Mouse (Mus musculus): ENCODE measurements around the gene Fxn.
A peak's percentile ranks its signal among the peaks of the same experiment; 100 is the strongest.
"Not testable (repeated sequence)": the region's sequence is repeated elsewhere in the genome, so short reads cannot be mapped to it uniquely, and the experiment has no call there.

The Fxn gene

DNA sequence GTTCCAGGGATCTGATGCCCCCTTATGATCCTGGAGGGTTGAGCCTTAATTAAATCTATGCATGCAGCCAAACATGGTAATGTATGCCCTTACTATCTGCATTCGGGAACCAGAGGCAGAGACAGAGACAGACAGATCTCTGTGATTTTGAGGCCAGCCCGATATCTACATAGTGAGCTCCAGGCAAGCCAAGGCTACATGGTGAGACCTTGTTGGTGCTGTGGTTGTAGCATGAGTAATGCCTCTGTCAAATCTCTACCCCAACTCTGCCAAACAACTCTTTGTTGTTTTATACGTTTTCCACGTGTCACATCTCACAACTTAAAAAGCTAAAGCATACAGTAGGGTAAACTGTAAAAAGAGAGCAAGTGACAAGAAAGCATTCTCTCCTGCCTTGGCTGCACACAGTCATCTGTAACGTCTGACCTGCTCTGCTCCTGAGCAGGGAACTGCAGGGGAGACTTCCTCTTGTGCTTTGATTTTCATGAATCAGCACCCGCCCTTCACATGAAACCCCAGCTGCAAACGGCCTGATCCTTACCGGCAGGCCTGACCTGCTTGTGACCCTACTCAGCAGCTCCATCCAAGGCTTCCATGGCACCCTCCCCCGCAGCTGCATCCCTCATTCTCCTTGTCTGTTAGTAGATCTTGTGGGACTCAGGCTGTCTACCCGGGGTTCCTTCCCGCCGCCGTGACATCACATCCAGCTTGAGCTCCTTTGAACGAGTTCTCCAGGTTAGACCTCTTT lies 38.4 kb downstream of the Fxn start:
- no peak for DNase-seq (ENCODE audit: low spot score in 2 of 2)

DNA sequence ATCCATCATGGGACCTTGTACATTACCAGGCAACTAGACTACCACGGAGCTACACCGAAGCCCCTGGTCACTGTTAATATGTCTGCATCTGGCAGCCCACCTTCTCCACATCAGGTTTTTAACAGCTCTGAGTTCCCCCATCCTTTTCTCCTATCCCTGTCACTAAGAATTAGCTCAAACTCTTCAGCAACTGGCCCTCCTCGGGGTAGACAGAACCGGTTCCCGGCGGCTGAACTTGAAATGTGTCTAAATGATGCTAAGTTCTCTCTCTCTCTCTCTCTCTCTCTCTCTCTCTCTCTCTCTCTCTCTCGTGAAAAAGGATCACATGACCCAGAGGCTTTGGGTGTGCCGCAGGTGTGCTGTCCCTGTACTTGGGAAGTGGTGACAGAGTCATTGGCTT lies 39.1 kb downstream of the Fxn start:
- no peak for DNase-seq (ENCODE audit: low spot score in 2 of 2)

GRCm38 (mm10) chr19:24238011-24238410 lies 42.4 kb downstream of the Fxn start:
- DNase-seq (ENCODE audit: low spot score in 2 of 2) = no peak

GRCm38 (mm10) chr19:24232356-24232755 lies 48.0 kb downstream of the Fxn start:
- not testable (repeated sequence) for DNase-seq (ENCODE audit: low spot score in 2 of 2)

GRCm38 (mm10) chr19:24225305-24225696 lies 55.1 kb downstream of the Fxn start:
- peak in 1 of 2 experiments; percentile 28 for DNase-seq (ENCODE audit: low spot score in 2 of 2)

DNA sequence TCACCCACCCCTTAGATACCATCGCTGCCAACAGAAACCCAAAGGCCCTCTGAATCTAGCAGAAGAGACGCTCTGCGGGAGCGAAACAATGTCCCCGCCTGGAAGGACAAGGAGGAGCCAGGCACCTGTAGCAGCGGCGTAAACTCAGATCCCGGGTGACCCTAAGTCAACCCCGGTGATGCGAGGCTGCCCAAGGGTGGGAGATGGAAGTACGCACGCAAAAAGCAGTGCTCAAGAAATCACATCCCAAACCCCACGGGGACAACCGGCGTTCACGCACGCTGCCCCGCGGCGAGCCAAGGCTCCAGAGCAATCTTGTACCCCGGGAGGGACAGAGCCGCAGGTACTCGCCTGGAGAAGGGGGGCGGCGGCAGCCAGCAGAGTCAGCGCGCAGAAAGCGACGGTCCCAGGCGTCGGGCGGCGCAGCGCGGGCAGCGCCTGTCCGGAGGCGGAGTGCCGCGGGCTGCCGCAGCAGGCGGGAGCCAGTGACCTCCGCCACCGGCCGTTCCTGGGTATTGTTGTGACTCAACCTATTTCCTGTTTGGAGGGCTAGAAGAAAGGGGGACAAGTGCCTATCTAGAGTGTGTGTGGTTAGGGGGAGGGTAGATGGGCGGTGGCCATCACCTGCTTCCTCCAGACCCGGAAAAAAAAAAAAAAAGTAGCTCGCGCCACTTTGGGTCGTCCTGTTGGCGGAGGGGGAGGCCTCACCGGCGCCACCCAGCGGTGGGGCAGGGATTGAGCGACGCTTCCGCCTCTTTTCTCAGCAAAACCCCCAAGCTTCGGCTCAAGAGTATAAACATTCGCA lies 55.7 kb downstream of the Fxn start, which contains the start of gene Tjp2:
Tjp2 (minus strand) TSS at position 531 of the 805 bp plus-strand sequence.
- peak; percentile 72 to 80 for DNase-seq (ENCODE audit: low spot score in 2 of 2)

DNA sequence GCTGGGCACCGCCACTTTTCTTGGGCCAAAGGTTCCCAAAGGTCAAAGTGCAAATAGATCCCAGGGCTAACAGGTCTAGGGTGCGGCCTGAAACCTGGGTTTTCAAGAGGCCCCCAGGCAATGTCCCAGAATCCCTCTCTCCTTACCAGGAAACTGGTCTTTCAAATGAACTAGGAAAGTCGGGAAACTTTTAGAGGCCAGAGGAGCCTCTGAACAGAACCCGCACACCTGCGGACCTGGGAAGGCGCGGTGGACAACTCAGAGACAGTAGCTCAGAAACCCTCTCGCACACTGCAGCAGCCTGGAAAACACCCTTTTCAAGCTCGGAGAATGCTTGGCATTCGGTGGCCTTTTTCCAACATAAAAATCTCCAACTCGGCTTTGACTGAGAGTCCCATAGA lies 56.6 kb downstream of the Fxn start:
- no peak for DNase-seq (ENCODE audit: low spot score in 2 of 2)

DNA sequence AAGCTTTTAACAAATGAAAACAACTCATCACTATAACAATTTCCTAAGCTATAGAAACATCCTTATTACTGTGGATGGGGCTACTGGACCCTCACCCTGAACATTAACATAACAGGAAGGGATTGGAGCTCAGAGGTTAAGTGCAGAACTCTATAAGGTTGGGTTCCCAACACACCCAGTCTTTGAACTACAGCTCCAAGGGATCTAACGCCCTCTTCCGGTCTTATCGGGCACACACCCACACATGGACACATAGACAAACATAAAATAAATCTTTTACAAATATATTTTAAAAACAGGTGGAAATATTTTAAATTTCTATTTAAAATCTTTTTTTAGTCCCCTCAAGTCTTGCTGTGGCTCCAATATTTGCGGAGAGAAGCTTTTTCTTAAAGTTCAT lies 59.0 kb downstream of the Fxn start:
- no peak for DNase-seq (ENCODE audit: low spot score in 2 of 2)

DNA sequence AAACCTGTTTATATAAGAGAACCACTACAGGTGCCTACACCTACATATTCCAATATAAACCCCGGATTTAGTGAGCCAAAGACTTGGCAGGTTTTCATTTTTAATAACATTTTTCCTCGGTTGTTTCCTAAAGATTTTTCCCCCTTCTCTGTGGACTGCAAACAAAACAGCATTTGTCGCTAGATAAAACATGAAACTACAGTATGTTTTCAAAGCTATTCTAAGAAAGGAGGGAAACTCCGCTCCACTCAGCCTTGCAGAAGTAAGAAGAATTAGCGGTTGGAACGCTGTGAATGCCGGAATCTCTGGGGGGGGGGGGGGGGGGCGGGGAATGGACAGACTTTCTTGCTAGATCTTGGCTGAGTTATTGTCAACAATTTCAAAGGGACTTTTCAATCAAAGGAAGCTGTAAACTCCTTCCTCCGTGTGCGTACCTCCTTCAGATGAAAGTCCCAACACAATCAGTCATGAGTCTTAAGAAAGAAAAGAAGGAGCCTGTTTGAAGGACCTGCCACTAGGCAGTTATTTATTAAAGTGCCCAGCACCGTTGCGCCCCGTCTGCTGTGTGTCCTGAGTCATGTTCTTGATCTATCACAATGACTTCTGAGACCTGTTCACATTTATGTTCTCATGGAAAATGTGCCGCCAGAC lies 59.5 kb downstream of the Fxn start:
- DNase-seq (ENCODE audit: low spot score in 2 of 2) = no peak

DNA sequence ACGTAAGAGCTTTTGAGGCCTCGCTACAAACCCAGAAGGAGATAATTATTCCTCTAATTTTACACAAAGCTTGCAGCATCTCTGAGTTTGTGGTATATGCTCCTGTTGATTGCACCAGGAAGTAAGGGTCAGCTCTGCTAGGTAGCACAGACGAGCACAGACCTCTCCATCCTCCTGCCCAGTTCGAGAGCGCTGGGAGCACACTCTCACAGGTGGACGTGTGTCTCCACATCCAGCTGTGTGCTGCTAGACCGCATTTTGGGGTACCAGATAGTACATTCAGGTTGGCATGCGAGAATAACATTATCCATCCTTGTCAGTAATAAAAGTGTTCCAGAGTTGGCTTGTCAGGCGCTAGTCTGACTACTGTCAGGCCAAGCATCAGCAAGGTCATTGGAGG lies 61.4 kb downstream of the Fxn start:
- no peak for DNase-seq (ENCODE audit: low spot score in 2 of 2)

- DNase-seq (ENCODE audit: low spot score in 2 of 2) = peak in 1 of 2 experiments; percentile 6
Observed at GRCm38 (mm10) chr19:24218291-24218690, 62.1 kb downstream of the Fxn start.

DNA sequence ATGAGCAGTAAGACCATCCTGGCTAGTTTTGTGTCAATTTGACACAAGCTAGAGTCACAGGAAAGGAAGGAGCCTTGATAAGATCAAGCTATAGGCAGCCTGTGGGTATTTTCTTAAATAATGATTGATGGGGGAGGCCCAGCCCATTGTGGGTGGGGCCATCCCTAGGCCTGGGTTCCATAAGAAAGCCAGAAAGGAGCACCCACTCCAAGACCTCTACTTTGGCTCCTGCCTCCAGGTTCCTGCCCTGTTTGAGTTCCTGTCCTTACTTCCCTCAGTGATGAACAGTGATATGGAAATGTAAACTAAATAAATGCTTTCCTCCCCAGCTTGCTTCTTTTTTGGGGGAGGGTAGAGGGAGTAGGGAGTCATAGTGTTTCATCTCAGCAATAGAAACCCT lies 62.6 kb downstream of the Fxn start:
- no peak for DNase-seq (ENCODE audit: low spot score in 2 of 2)

- no peak for DNase-seq (ENCODE audit: low spot score in 2 of 2)
Observed at GRCm38 (mm10) chr19:24216771-24217170, 63.6 kb downstream of the Fxn start.

- no peak for DNase-seq (ENCODE audit: low spot score in 2 of 2)
Observed at GRCm38 (mm10) chr19:24214939-24215338, 65.5 kb downstream of the Fxn start.

DNA sequence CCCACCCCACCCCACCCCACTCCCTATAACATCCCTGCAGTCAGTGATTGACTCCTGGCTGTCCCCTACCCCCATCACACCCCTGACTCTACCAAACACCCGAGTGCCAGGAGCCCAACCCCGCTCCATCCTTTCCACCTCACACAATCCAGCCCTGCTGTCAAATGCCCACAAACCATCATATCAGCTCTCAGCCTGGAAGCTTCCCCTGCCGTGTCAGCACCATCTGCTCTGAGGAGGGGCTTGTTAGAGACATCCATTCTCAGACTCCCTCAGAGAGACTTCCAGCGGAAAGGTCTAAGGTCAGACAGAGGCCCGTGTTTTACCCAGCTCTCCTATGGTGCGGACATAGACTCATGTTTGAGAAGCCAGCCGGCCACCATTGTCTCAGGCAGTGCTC lies 67.1 kb downstream of the Fxn start:
- no peak for DNase-seq (ENCODE audit: low spot score in 2 of 2)

- DNase-seq (ENCODE audit: low spot score in 2 of 2) = no peak
Observed at GRCm38 (mm10) chr19:24212552-24213249, 67.7 kb downstream of the Fxn start.

Data from natural killer cell, adult 2 months (primary cell).